Mouse (Mus musculus): ENCODE results near the gene Mapre3.

DNA sequence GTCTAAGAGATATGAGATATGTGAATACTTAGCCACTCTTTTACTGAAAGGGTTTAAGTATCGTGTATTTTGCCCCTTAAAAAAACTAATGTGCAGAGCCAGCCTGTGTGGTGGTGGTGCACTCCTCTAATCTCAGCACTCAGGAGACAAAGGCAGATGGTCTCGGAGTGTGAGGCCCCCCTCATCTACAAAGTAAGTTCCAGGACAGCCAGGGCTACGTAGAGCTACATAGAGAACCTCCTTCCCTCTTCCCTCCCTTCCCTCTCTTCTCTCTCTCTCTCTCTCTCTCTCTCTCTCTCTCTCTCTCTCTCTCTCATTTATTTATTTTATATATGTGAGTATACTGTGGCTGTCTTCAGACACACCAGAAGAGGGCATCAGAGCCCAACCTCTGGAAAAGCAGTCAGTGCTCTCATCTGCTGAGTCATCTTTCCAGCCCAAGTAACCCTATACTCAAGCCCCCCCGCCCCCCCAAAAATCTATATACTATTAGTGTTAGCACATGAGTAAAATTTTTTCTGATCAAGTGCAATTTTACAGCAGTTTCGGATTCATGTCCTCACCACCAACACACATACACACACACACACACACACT, 65.0 kb downstream of the Mapre3 start:
- no peak for TF ChIP-seq ZC3H11A (IDR thresholded peaks at IDR 0.05; ENCODE audit: low read depth, low read length)
- no peak for TF ChIP-seq SMC3 (IDR thresholded peaks at IDR 0.05; ENCODE audit: low read depth, low read length)
- TF ChIP-seq USF2 (conservative IDR thresholded peaks at IDR 0.05; ENCODE audit: low read depth, low read length), result no peak
- no peak for TF ChIP-seq E2F4 (IDR thresholded peaks at IDR 0.05; ENCODE audit: insufficient replicate concordance, low read depth, low read length)
- TF ChIP-seq GABPA (IDR thresholded peaks at IDR 0.05; ENCODE audit: insufficient replicate concordance, low read depth, low read length), result no peak
- no peak for TF ChIP-seq CTCF (conservative IDR thresholded peaks at IDR 0.05 in 1 of 2, IDR thresholded peaks at IDR 0.05 in 1 of 2; ENCODE audit: low read depth in 2 of 2, low read length in 2 of 2)
- TF ChIP-seq USF1 (IDR thresholded peaks at IDR 0.05; ENCODE audit: low read depth, low read length), result no peak

Data from CH12.LX (cell line).